Mouse (Mus musculus) kidney, adult 2 months (tissue): ENCODE data around the gene Asb8.

Experiments used
- CTCF ChIP-seq: fragments of 200-500 bp; conservative IDR thresholded peaks from 2 replicates; pipeline ENCODE4 v1.5.1; 2011; ENCODE audit warnings: low read depth, mild to moderate bottlenecking, control low read depth, low read length, moderate library complexity, mixed read lengths; ENCODE audit not compliant: insufficient read depth, insufficient read length
- POLR2A ChIP-seq: fragments of 200-500 bp; IDR thresholded peaks from one replicate; pipeline ENCODE4 v1.6.1; 2011; ENCODE audit warnings: low read depth, low read length, control low read depth

- no peak for TF ChIP-seq CTCF
- TF ChIP-seq POLR2A = no peak
Measured at GRCm38 (mm10) chr15:98180567-98181131, 15.2 kb upstream of the Asb8 start.
